Mouse (Mus musculus): ENCODE results near the gene Tbcd. TPM values are rescaled to one million over a fixed set of nuclear protein-coding genes. Genes with fewer than 3 reads are reported as not detected.

The Tbcd gene
- total and polyA plus RNA-seq, 3 experiments, result 62.1 to 86.7 (median 70.4) TPM

DNA sequence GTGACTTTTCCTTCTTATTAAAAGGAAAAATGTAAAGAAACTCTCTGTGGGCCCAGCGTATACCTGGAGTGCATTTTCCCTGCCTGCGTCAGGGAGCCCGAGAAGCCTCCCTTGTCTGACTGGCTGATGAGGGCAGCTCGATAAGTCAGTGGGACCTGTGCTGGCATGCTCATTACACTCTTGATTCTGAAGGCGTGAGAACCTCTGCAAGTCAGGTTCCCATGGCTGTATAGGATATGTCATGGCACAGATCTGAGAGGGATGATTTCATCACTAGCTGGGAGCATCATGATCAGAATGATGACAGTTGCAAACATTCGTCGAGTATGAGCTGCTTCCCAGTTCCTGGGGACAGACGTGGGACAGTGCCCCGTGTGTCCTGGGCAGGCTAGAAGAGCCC lies 64.2 kb downstream of the Tbcd start:
- DNase-seq (ENCODE audit: extremely low read depth), result no peak
- Histone ChIP-seq H3K9ac (ENCODE audit: insufficient read depth, low read depth) (no peak overlapping the region), H3K79me2 (replicated peaks; ENCODE audit: control insufficient read depth, extremely low read depth, insufficient read depth, poor library complexity, severe bottlenecking) (no peaks in the 10 kb centered on the region), H3K27me3 (replicated peaks) (no peaks in the 10 kb centered on the region), H3K4me3 (replicated peaks in 1 of 3; ENCODE audit: low read depth in 2 of 3, low read length in 2 of 3, poor library complexity in 1 of 3) (no peak overlapping the region), H3K4me1 (ENCODE audit: control insufficient read depth in 1 of 2, insufficient read depth in 2 of 2) (peaks cover 6 to 19% of the 10 kb centered on the region in 2 experiments; a peak in 3 of 4 replicates), H3K36me3 (replicated peaks in 1 of 2; ENCODE audit: control insufficient read depth in 1 of 2, insufficient read depth in 1 of 2, low read length in 1 of 2) (peaks cover 3 to 70% of the 10 kb centered on the region in 2 experiments), H3K9me3 (replicated peaks; ENCODE audit: low read length) (no peaks in the 10 kb centered on the region), H3K4me2 (ENCODE audit: insufficient read depth, low read depth, poor library complexity, severe bottlenecking) (no peak overlapping the region), H3K27ac (ENCODE audit: insufficient read depth, low read depth) (no peak overlapping the region)
- in situ Hi-C loops (cut with MboI; ENCODE audit: low pct_ligation_motif_present, low pct_unique_long_range_greater_than_20kb, low sequenced_read_pairs), result no loop called here
- TF ChIP-seq SIN3A (IDR thresholded peaks at IDR 0.05; ENCODE audit: low read length), result no peak
- TF ChIP-seq GABPA (IDR thresholded peaks at IDR 0.05; ENCODE audit: insufficient replicate concordance, low read depth, low read length), result no peak
- TF ChIP-seq ZNF384 (IDR thresholded peaks at IDR 0.05; ENCODE audit: low read depth, low read length), result no peak
- no peak for TF ChIP-seq MXI1 (IDR thresholded peaks at IDR 0.05; ENCODE audit: low read depth, low read length)
- no peak for TF ChIP-seq TCF12 (IDR thresholded peaks at IDR 0.05; ENCODE audit: low read depth, low read length)
- TF ChIP-seq HCFC1 (IDR thresholded peaks at IDR 0.05; ENCODE audit: low read depth, low read length), result no peak
- no peak for TF ChIP-seq PAX5 (IDR thresholded peaks at IDR 0.05; ENCODE audit: low read length)
- no peak for TF ChIP-seq KAT2A (IDR thresholded peaks at IDR 0.05; ENCODE audit: insufficient replicate concordance, low read length)
- no peak for TF ChIP-seq MAZ (IDR thresholded peaks at IDR 0.05; ENCODE audit: low read depth, low read length)
- TF ChIP-seq TBP (conservative IDR thresholded peaks at IDR 0.05; ENCODE audit: low read depth, low read length), result no peak
- TF ChIP-seq UBTF (IDR thresholded peaks at IDR 0.05; ENCODE audit: low read depth, low read length), result no peak
- no peak for TF ChIP-seq RAD21 (IDR thresholded peaks at IDR 0.05; ENCODE audit: low read depth, low read length)
- dilution Hi-C loops (cut with MboI; ENCODE audit: extremely low pct_ligation_motif_present, extremely low pct_unique_long_range_greater_than_20kb, low sequenced_read_pairs), result no loop called here

- H3K9me3 ChIP-seq (replicated peaks; ENCODE audit: low read length), result no peaks in the 10 kb centered on the region
- peaks cover 3 to 65% of the 10 kb centered on the region in 2 experiments for H3K36me3 ChIP-seq (replicated peaks in 1 of 2; ENCODE audit: control insufficient read depth in 1 of 2, insufficient read depth in 1 of 2, low read length in 1 of 2)
- H3K4me3 ChIP-seq (replicated peaks in 1 of 3; ENCODE audit: low read depth in 2 of 3, low read length in 2 of 3, poor library complexity in 1 of 3), result no peak overlapping the region
- no peak overlapping the region for H3K27ac ChIP-seq (ENCODE audit: insufficient read depth, low read depth)
- in situ Hi-C loops (cut with MboI; ENCODE audit: low pct_ligation_motif_present, low pct_unique_long_range_greater_than_20kb, low sequenced_read_pairs), result no loop called here
- H3K79me2 ChIP-seq (replicated peaks; ENCODE audit: control insufficient read depth, extremely low read depth, insufficient read depth, poor library complexity, severe bottlenecking), result no peaks in the 10 kb centered on the region
- no peak overlapping the region for H3K9ac ChIP-seq (ENCODE audit: insufficient read depth, low read depth)
- no peaks in the 10 kb centered on the region for H3K27me3 ChIP-seq (replicated peaks)
- dilution Hi-C loops (cut with MboI; ENCODE audit: extremely low pct_ligation_motif_present, extremely low pct_unique_long_range_greater_than_20kb, low sequenced_read_pairs), result no loop called here
- TF ChIP-seq KAT2A (IDR thresholded peaks at IDR 0.05; ENCODE audit: insufficient replicate concordance, low read length) (no peak), MXI1 (IDR thresholded peaks at IDR 0.05; ENCODE audit: low read depth, low read length) (no peak), MEF2A (IDR thresholded peaks at IDR 0.05; ENCODE audit: borderline replicate concordance, low read depth, low read length) (no peak), MAFK (IDR thresholded peaks at IDR 0.05; ENCODE audit: insufficient replicate concordance, low read length) (no peak), GABPA (IDR thresholded peaks at IDR 0.05; ENCODE audit: insufficient replicate concordance, low read depth, low read length) (no peak), ZC3H11A (IDR thresholded peaks at IDR 0.05; ENCODE audit: low read depth, low read length) (no peak), USF2 (conservative IDR thresholded peaks at IDR 0.05; ENCODE audit: low read depth, low read length) (no peak), RCOR1 (conservative IDR thresholded peaks at IDR 0.05; ENCODE audit: low read depth, low read length) (no peak), E2F4 (IDR thresholded peaks at IDR 0.05; ENCODE audit: insufficient replicate concordance, low read depth, low read length) (no peak)
- H3K4me1 ChIP-seq (ENCODE audit: control insufficient read depth in 1 of 2, insufficient read depth in 2 of 2), result peaks cover 7 to 28% of the 10 kb centered on the region in 2 experiments
- no peak for DNase-seq (ENCODE audit: extremely low read depth)
- no peak overlapping the region for H3K4me2 ChIP-seq (ENCODE audit: insufficient read depth, low read depth, poor library complexity, severe bottlenecking)
Measured at GRCm38 (mm10) chr11:121516906-121517305, 65.2 kb downstream of the Tbcd start.

Measured in CH12.LX (cell line).